Mouse (Mus musculus) retina, adult 2 months (tissue): Measurements from ENCODE around the gene Cracr2a.
"Not testable (repeated sequence)": the region's sequence is repeated elsewhere in the genome, so short reads cannot be mapped to it uniquely, and the experiment has no call there.

Experiments used
- DNase-seq: peaks from one replicate; pipeline ENCODE4 v3.0.0-alpha.2; 2012; ENCODE audit warnings: low read depth, low spot score

Gene Cracr2a

DNA sequence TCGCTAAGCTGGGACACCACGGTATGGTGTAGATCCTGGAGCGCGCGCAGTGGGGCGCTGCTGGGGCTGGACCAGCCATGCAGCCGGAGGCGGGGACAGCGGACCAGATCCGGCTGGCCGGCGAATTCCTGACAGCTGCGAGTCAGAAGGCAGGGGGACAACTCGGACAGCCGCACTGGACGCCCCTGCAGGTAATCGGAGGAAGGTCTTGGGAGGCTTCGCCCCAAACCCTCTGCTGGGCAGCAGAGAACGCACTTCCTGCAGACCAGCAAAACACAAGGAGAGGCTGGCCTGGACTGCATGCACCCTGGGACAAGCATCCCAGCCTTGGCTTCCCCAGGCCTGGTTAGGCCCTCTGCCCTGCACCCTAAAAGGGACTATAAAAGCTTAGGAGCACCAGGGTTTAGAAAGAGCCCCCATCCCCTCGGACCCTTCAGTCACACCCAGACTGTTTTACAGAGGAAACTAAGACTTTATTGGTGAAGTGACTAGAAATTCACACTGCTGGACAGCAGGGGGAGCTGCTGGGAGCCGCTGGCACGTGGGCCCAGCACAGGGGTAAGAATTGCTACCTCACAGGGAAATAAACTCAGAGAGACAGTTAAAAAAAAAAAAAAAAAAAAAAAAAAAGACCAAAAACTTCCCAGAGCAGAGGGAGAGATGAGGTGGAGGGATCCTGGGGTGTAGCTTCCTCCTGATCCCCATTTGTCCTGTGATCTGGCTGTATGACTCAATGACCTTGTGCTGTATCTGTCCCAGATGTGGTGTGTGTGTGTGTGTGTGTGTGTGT lies at the start of gene Cracr2a:
TSS of gene Cracr2a (plus strand) at position 108 of the 790 bp plus-strand sequence.
- no peak for DNase-seq

DNA sequence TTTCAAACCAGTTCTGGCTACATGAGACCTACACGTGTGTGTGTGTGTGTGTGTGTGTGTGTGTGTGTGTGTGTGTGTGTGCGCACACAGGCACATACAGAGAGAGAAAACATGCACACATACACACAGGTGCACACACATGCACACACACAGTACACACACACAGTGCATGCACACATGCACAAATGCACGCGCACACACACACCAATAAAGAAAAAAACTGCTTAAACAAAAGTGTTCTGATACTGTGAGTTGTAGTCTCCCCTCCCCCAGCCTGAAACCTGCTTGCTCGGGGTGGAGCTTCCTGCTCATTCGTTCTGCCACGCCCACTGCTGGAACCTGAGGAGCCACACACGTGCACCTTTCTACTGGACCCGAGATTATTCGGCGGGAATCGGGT lies 47.4 kb upstream of the Cracr2a start:
- DNase-seq, result not testable (repeated sequence)

DNA sequence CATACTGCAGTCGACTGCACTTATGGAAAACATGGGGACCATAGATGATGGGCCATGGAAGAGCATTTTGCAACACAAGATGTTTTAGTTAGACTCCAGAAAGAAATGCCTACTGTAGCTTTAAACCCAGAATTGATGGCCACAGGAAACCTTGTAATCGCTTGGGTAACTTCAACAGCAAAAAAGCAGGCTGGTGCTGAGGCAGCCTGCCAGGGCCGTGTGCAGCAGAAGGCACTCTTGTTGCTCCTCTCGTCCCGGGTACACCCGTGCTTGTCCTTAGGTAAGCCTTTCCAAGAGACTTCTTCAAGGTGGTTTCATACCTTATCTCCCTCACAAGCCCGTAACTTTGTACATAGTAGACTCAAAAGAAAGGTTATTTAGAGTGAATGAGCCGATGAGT lies 40.0 kb upstream of the Cracr2a start:
- DNase-seq, result no peak

DNA sequence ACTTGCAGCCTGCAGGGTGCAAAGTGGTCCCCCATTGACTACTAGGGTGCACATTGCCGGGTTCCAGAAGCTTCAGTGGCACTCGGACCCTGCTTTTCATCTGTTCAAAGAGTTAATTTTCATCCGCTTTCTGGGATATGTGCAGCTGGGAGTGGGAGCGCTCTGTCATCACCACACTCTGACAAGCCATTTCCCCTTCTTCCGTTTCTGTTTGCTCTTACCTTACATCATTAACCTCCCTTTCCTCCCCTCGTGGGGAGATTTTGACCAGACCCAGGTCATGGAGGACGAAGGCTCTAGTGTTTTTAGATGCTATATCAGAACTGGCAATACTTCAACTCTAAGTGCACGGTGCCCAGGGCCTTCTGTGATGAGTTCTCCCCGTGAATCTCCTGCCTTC lies 38.8 kb upstream of the Cracr2a start:
- DNase-seq, result no peak

DNA sequence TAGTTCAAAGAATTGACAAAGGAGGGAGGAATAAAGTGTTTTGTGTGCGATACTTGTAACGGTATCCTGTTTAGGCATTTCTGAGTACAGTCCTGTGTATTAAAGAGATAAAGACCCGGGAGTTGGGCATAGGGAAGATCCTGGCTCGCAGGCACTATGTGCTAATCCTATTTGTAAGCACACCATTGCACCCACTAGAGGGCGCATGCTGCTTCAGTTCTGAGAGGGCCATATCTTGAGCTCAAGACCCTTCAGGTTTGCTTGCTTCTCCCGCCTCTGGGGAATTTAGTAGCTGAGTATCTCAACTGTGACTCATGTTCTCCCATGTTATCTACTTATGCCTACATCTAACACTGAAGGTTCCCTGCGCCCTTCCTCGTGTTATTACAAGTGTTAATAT lies 36.7 kb upstream of the Cracr2a start:
- peak; percentile 44 for DNase-seq

DNA sequence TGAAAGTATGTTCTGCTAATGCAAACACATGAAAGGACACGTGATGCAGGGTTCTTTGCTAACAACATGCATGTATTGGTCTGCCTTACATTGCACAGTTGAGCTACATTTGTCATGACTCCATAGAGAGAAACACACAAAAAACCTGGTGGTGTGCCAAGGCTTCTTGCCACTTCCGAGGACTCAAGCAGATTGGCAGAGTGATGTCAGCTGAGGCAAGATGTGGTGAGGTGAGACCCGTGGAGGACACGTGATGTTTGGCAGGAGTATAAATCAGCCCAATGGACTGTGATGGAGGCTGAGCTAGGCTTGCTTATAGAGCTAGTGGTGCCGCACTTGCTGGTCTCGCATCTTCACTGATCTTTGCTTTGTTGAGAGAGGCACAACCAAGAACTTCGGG lies 32.5 kb upstream of the Cracr2a start:
- DNase-seq, result no peak

DNA sequence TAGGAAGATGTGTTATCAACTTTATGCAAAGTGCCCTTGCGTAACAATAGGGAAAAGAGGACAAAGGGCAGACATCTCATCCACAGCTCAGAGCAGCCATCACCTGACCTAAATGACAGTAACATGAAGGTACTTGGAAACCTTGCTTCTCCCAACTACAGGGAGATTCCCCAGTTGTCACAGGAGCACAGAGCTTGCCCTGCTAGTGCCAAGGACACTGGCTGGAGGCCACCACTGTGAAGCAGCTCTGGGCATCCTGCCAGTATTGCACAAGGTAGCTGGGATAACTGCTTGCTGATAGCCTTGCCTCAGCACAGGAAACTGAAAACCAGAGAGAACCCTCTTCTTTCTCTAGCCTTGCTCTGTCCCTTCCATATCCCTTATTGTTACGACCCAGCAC lies 31.7 kb upstream of the Cracr2a start:
- DNase-seq, result no peak

DNA sequence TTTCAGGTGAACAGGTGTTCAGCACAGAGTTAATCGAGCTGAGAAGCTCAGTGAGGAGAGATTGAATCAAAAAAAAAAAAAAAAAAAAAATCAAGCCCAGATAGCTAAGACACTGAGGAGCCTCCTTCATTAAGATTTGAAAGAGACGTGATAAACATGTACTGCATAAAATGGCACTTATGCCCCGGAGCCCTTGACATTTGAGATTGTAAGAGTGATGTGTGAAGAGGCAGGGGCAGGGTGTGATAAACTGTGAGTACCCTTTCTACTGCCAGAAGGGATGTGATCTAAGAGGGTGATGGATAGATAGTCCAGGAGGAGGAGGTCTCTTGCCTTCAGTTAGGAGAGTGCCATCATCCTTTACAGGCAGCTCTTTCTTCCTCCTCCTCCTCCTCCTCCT lies 30.9 kb upstream of the Cracr2a start:
- DNase-seq, result no peak

DNA sequence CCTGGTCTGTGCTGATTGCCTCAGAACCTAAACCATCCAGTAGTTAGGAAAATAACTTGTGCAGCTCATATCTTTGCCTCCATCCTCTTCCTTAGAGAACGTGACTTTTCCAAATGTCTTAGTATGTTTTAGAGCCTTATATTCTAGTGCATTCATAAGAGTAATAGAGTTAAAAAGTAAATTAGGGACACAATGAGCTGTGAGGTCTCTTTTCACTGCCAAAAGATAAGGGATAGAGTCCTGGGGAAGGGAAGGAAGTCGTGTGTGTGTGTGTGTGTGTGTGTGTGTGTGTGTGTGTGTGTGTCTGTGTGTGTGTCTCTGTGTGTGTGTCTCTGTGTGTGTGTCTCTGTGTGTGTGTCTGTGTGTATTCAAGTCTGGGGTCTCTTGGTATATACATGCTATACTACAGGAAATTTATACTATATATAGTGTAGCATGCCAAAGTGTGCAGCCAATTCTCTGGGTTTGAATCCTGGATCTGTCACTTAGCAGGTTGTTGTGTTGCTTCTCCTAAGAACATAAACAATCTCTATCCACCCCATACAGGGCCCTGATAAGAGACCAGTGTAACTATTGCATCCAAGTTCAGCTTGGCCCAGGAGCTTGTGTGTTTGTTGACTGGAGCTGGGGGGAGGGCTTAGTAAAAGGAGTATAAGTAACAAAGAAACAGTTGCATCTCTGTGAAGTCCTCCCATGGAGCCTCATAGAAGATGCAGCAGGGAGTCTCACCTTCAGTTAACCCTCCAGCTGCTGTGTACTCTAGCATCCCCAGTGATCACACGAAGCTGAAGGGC lies 29.5 kb upstream of the Cracr2a start:
- no peak for DNase-seq

DNA sequence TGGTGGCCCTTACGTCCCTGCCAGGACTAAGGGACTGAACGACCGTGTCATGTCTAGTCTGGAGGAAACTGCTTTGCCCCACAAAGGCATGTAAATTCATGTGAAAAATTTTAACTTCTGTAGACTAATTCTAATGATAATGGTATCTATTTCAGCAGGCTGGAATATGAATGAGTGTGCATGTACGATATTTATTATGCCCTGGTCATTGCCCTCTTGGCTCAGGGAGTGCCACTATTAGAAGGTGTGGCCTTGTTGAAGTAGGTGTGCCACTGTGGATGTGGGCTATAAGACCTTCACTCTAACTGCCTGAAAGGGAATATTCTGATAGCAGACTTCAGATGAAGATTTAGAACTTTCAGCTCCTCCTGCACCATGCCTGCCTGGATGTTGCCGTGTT lies 28.8 kb upstream of the Cracr2a start:
- no peak for DNase-seq

DNA sequence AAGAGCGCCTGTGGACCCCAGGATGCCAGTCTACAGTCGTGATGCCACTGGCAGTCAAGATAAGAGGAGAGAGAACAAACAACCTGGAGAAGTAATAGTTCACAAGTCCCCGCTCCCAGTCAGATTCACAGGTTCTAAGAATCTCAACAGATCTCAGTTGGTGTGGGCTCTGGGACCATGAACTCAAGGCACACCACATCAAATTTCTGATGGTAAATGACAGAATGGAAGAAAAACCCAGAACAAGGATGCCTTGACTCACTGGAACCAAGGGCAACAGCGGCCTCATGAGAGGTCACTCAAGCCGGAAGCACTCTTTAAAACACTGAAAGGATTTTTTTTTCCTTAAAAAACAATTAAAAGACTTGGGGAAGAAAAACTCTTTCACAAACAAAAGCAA lies 27.4 kb upstream of the Cracr2a start:
- no peak for DNase-seq

DNA sequence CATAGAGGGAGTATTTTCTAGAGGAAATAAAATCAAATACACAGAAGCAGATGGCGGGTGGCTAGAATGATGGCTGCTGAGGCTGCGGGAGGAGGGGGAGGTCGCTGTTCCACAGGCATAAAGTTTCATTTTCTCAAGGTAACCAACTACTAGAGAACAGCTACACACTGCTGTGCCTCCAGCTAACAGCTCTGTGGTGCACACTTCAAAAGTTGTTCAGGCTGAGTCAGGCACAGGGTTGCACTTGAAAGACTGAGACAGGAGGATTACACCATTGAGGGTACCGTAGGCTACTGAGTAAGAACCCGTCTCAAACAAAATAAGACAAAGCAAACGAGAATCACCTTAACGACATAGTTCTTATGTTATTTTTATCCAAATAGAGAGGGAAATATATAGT lies 24.1 kb upstream of the Cracr2a start:
- no peak for DNase-seq

DNA sequence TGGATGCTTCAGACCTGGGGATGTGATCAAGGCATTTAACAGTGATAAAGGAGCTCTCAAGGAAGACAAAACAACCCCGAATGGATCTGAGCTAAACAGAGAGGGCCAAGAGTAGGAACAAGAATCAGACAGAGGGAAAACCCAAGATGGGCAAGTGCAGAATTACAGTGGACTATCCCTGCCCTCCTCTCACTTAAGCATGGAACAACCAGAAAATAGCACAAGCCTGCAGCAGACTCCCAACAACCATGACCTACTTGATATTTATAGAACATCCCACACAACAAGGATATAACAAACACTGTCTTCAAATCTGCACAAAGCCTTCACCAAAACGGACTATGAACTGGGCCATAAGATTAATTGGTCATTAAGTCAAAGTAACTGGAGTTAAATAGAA lies 23.0 kb upstream of the Cracr2a start:
- DNase-seq, result no peak

DNA sequence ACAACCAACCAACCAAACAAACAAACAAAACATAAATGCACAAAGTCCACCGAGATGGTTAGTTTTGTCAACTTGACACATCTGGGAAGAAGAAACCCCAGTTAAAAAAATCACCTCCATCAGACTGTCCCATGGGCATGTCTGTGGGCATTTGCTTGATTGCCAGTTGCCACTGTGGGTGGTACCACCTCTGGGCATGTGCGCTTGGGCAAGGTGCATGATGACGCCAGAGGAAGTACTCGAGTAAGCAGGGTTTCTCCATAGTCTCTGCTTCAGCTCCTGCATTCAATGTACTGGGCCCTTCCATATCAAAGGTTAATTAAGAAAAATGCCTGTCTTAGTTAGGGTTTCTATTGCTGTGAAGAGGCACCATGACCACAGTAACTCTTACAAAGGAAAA lies 21.9 kb upstream of the Cracr2a start:
- DNase-seq, result no peak

DNA sequence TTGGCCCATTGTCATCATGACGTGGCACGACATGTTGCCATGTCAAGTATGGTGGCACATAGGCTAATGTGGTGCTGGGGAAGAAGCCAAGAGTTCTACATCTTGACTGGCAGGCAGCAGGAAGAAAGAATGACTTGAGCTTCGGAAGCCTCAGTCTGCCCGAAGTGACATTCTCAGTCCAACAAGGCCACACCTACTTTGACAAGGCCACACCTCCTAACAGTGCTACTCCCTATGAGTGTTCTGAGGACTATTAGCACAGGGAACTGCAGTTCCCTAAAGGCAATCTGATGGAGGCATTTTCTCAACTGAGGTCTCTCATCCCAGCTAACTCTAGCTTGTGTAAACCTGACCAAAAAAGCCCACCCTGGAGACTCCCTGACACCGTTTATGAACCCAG lies 21.5 kb upstream of the Cracr2a start:
- DNase-seq, result no peak

DNA sequence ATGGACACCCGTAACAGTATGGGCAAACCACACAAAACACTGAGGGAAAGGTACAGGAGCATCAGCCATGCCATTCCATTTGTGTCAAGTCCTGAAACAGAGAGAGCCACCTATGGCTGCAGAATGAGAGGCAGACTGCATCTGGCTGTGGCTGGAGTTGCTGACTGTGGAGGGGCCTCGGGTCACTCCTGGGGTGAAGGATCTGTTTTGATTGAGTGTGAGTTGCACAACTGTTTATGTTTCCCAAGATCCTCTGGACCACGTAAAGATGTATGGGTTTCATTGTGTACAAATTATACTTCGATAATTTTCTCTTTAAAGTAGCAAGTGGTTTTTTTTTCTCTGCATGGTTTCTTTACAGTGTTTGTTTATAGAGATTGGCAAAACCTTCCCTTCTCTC lies 20.6 kb upstream of the Cracr2a start:
- no peak for DNase-seq

DNA sequence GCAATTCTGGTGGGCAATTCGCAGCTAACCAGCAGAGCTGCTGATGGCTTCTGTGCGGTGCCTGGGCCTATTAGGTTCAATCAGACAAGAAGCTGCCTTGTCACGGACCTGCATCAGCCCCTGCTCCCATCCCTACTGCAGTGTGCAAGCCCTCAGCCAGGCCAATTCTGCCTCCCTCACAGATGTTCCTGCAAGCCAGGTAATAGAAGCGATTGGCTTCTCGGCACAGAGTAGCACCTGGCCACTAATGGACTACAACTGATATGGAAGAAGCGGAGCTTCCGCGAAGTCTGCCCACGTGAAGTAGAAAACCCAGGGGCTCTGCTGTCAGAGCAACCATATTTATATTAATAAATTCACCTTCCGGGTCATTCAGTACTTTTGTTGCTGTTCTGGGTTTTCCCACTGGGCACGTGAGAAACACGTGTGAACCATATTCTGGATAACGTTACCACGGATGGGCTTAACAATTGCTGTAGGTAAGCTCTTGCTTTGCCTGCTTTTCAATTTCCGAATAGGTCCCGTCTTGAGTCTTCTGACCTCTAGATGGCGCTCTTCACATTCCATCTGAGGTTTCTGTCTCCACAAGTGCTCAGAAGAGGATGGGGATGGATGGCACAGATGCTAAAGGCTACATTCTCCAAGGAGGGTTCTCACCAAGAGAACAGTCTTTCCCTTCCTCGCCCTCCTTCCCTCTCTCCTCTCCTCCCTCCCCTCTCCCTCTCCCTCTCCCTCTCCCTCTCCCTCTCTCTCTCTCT lies 19.3 kb upstream of the Cracr2a start:
- peak; percentile 60 for DNase-seq

DNA sequence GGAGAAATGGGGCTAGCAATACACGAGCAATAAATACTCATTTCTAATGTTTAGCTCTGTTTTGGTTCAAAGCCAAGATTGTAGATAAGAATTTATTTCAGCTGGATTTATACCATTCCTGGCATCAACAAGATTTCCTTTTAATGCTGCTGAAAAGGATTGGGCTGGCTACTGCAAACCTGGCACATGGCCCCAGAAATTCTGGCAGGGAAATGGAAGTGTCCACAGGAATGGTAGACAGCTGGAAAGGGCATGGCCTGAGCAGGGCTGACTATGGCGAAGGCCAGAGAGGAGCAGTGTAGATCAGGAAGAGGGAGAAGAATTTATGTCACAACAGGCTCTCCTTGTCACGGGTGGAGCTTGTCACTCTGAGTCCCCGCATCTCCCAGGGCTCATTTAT lies 14.5 kb upstream of the Cracr2a start:
- DNase-seq, result no peak

DNA sequence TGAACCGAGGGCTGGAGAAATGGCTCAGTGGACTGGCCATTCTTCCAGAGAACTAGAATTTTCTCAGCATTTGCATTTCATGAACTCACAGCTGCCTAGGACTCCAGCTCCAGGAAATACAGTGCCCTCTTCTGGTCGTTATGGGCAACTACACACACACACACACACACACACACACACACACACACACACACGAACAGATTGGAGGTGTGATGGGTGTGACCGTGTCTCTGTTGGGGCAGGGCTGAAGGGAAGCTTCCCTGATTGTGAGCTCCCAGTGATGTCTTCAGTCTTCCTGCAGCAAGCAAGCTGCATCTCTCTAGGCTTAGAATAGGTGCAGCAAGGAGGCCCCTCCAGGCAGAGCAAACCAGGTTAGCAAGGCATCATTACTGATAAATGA lies 8.2 kb upstream of the Cracr2a start:
- no peak for DNase-seq

DNA sequence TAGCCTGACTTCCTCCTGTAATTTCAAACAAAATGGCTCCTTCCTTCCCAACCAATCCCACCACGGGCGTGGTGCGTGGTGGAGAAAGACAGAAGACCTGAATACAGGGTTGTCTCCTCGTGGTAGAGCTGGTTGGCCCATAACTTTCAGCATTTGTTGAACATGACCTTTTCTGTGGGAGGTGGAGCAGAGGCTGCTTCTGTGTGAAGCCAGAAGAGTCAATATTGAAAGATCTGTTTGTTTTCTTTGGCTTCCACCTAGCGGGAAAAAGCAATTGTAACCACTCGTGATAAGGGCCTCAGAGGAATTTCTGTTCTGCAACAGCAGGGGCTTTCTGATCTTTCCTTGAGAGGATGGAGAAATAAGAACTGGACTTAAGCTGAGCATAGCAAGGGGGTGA lies 5.6 kb upstream of the Cracr2a start:
- DNase-seq, result no peak

DNA sequence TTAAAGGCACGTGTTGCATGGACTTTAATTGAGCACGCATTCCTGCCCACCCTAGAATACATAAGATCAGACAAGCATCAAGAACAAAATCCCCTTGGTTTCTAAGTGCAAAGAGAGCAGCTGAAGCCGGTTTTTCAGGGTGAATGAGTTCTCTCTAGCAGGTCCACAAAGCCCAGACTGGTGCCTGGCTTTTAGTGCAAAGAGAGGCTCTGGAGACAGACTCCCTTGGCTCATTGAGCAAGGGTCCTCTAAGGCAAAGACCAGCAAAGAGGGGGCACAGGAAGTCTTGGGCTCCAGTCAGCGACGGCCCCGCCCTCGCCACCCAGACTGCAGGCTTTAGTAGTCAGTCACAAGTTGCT lies 287 bp upstream of the Cracr2a start:
- DNase-seq, result no peak

DNA sequence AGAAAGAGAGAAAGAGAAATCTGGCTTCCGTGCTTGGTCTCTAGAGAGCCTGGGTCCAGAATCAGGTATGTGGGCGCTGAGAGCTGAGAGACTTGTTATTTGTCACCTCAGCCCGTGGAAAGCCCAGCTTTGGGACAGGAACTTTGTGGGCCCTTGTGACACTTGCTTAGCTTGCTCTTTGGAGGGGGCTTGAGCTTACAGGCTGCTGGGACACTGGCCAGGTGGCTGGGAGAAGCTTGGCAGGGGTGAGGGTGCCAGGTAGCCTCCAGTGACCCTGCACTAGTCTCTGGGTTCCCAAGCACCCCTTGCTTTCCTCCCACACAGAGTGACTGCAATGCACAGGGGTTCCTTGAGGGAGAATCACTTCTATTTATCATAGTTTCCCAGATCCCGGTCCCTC lies 2.4 kb downstream of the Cracr2a start:
- DNase-seq, result no peak
